Mouse (Mus musculus) heart, adult 2 months (tissue): ENCODE results near the gene Mrps24. TPM values are rescaled to one million over a fixed set of nuclear protein-coding genes. Genes with fewer than 3 reads are reported as not detected.

Experiments used
- DNase-seq, 2 experiments: peaks; one replicate each; pipeline ENCODE4 v3.0.0; 2021
- H3K27ac ChIP-seq: fragments of 200-600 bp; 2 replicates; pipeline ENCODE4 v1.8.1; 2022
- H3K27me3 ChIP-seq: fragments of 200-500 bp; 2 replicates; pipeline ENCODE4 v1.6.1; 2012; ENCODE audit warnings: mild to moderate bottlenecking, low read length, inconsistent platforms, mixed read lengths; ENCODE audit not compliant: control insufficient read depth, insufficient read depth
- H3K36me3 ChIP-seq: fragments of 200-500 bp; 2 replicates; pipeline ENCODE4 v1.6.1; 2012; ENCODE audit warnings: low read length, inconsistent platforms; ENCODE audit not compliant: control insufficient read depth, insufficient read depth
- H3K4me1 ChIP-seq: fragments of 200-500 bp; 2 replicates; pipeline ENCODE4 v1.6.1; 2011; ENCODE audit warnings: low read length; ENCODE audit not compliant: control insufficient read depth, insufficient read depth
- H3K4me3 ChIP-seq: fragments of 200-600 bp; 2 replicates; pipeline ENCODE4 v1.8.1; 2022
- H3K79me2 ChIP-seq: fragments of 200-500 bp; replicated peaks from 2 replicates; pipeline ENCODE4 v1.6.1; 2012; ENCODE audit warnings: mild to moderate bottlenecking, inconsistent platforms, low read length, moderate library complexity, mixed read lengths; ENCODE audit not compliant: control insufficient read depth, insufficient read depth
- H3K9ac ChIP-seq: fragments of 200-500 bp; 2 replicates; pipeline ENCODE4 v1.6.1; 2012; ENCODE audit warnings: low read depth, mild to moderate bottlenecking, control low read depth, inconsistent platforms, low read length, mixed read lengths
- CTCF ChIP-seq: fragments of 200-600 bp; IDR thresholded peaks from 2 replicates; pipeline ENCODE4 v1.8.1; 2022; ENCODE audit warnings: antibody characterized with exemption, mild to moderate bottlenecking, moderate library complexity
- EP300 ChIP-seq: fragments of 200-500 bp; IDR thresholded peaks from 2 replicates; pipeline ENCODE4 v1.6.1; 2011; ENCODE audit warnings: low read depth, low read length, control low read depth; ENCODE audit not compliant: insufficient read depth
- POLR2A ChIP-seq: fragments of 200-500 bp; IDR thresholded peaks from 2 replicates; pipeline ENCODE4 v1.6.1; 2011; ENCODE audit warnings: mild to moderate bottlenecking, low read depth, low read length, control low read depth; ENCODE audit not compliant: insufficient read depth
- WGBS: fragments of 180-500 bp; shearing (Covaris S2); methylation state at CpG from one replicate; pipeline ENCODE4 v1.1.7; 2018; 5-methylcytosine and 5-hydroxymethylcytosine counted together
- intact Hi-C: fragments of 180-260 bp; cut with DNase I; formaldehyde crosslinking; loops from one replicate; pipeline ENCODE4 v1.15.1; 2025
- polyA plus RNA-seq: library from polyadenylated mRNA; depleted of rRNA; stranded (reverse); fragments of >200 nt; gene quantifications from 2 replicates; pipeline ENCODE4 v1.2.3, GENCODE M21; 2012
- total RNA-seq, 2 experiments: library from RNA; stranded (reverse); gene quantifications; 2 replicates each; pipeline ENCODE4 v1.2.3; 2021

The Mrps24 gene
- total and polyA plus RNA-seq, 3 experiments, result 151 to 178 (median 166) TPM

- peaks cover 31% of the 10 kb centered on the region for H3K4me1 ChIP-seq
- TF ChIP-seq CTCF, result no peak
- no peak for TF ChIP-seq POLR2A
- TF ChIP-seq EP300, result no peak
- peaks cover 8% of the 10 kb centered on the region for H3K36me3 ChIP-seq
- peaks cover 2% of the 10 kb centered on the region; the same call in 1 of the 2 replicates for H3K79me2 ChIP-seq
- DNase-seq, result peak in 1 of 2 experiments; percentile 39
- no peak overlapping the region for H3K9ac ChIP-seq
- H3K27me3 ChIP-seq, result no peaks in the 10 kb centered on the region
- intact Hi-C loops, result no loop called here
- WGBS, result 58% methylated on average over 4 of the region's 4 CpGs
- no peak overlapping the region; the same call in none of the 2 replicates for H3K27ac ChIP-seq
- H3K4me3 ChIP-seq, result no peak overlapping the region
These were observed 18.8 kb upstream of the Mrps24 start for GRCm38 (mm10) chr11:5734323-5734722.

GRCm38 (mm10) chr11:5732401-5732800 lies 16.9 kb upstream of the Mrps24 start:
- 67% methylated on average over 5 of the region's 5 CpGs for WGBS
- TF ChIP-seq CTCF (no peak), EP300 (no peak), POLR2A (no peak)
- DNase-seq, result no peak
- Histone ChIP-seq H3K79me2 (peaks cover 4% of the 10 kb centered on the region; the same call in 1 of the 2 replicates), H3K4me3 (no peak overlapping the region), H3K36me3 (peaks cover 8% of the 10 kb centered on the region), H3K9ac (no peak overlapping the region), H3K4me1 (peaks cover 25% of the 10 kb centered on the region), H3K27me3 (no peaks in the 10 kb centered on the region), H3K27ac (no peak overlapping the region)
- intact Hi-C loops, result no loop called here

- H3K27ac ChIP-seq, result no peak overlapping the region
These were observed 14.1 kb upstream of the Mrps24 start for GRCm38 (mm10) chr11:5729582-5729981.

GRCm38 (mm10) chr11:5718611-5719354 lies 3.3 kb upstream of the Mrps24 start:
- WGBS, result 88% methylated on average over 12 of the region's 12 CpGs
- intact Hi-C loops, result no loop called here

More at GRCm38 (mm10) chr11:5729582-5729981, 14.1 kb upstream of the Mrps24 start:
- H3K9ac ChIP-seq, result no peak overlapping the region
- no peak for DNase-seq
- no peak for TF ChIP-seq POLR2A
- TF ChIP-seq EP300, result no peak
- TF ChIP-seq CTCF, result no peak
- H3K4me1 ChIP-seq, result peaks cover 18% of the 10 kb centered on the region
- intact Hi-C loops, result no loop called here
- H3K4me3 ChIP-seq, result no peak overlapping the region
- WGBS, result 83% methylated on average over 9 of the region's 9 CpGs
- no peaks in the 10 kb centered on the region for H3K27me3 ChIP-seq
- peaks cover 7% of the 10 kb centered on the region for H3K79me2 ChIP-seq
- no peaks in the 10 kb centered on the region; the same call in 1 of the 2 replicates for H3K36me3 ChIP-seq

GRCm38 (mm10) chr11:5716938-5717705 lies 1.6 kb upstream of the Mrps24 start:
- Histone ChIP-seq H3K36me3 (no peaks in the 10 kb centered on the region), H3K27me3 (no peaks in the 10 kb centered on the region), H3K9ac (no peak overlapping the region), H3K79me2 (no peaks in the 10 kb centered on the region), H3K4me3 (no peak overlapping the region), H3K4me1 (0 out of 2 replicates have a peak, but pooled peaks cover 3% of the 10 kb centered on the region), H3K27ac (peak overlapping the region; percentile 37)
- 77% methylated on average over 34 of the region's 34 CpGs for WGBS
- DNase-seq, result peak in 1 of 2 experiments; percentile 70
- TF ChIP-seq EP300 (no peak), POLR2A (no peak), CTCF (no peak)
- intact Hi-C loops, result no loop called here

More at GRCm38 (mm10) chr11:5718611-5719354, 3.3 kb upstream of the Mrps24 start:
- Histone ChIP-seq H3K36me3 (peaks cover 7% of the 10 kb centered on the region), H3K4me3 (no peak overlapping the region), H3K79me2 (no peaks in the 10 kb centered on the region), H3K9ac (no peak overlapping the region), H3K27ac (no peak overlapping the region), H3K27me3 (no peaks in the 10 kb centered on the region), H3K4me1 (0 out of 2 replicates have a peak, but pooled peaks cover 3% of the 10 kb centered on the region)
- no peak for DNase-seq
- TF ChIP-seq CTCF (no peak), POLR2A (no peak), EP300 (no peak)
